In the genomic region with DNA sequence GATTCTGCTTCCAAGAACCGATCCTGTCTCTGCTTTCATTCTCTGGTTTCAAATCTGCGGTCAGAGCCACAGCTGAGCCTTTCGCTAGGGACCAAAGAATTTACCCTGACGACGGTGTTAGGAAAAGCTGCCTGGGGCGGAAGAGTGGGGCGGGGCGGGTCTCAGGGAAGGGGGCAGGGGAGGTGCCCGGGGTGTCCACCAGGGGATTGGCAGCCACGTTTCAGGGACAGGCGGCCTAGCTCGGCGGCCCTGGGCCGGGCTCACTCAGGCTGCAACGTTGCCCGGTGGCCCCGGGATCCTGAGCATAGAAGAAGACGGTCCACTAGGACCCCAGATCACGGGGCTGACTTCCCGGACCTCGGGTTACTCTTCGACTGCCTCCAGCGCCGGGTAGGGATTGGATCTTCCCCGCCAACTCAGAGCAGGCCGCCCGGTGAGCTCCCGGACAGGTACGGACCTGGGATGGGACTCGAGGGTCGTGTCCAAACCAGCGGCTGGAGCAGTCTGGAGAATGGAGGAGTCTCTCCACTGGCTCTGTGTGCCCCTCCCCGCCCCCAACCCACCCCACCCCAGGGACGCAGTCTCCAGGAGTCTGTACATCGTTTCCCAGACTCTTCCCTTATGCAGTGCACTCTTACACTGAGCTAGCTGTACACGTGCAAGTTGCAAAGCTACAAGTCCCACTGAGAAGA, we compare ENCODE assay signal across 9 mouse cellular contexts. TPM values are rescaled to one million over a fixed set of nuclear protein-coding genes. Genes with fewer than 3 reads are reported as not detected.
DNase-seq lines count a peak whose midpoint lies in the region; ATAC-seq and TF ChIP-seq lines count a peak whose summit lies in the region.
"Had no signal": no experiment of that assay in that cellular context is flagged by ENCODE, and none has a peak within 500 bp of the region (broad histone marks: within the 10 kb centered on the region; RNA-seq: fewer than 3 reads in every experiment).

A gene (plus strand): TSS at position 215 of the 692 bp plus-strand sequence.

- H3K27ac ChIP-seq in layer of hippocampus, adult 2 months, result 0 out of 2 replicates have a peak within 1 kb of the TSS, but pooled peaks have one; percentile 46
- H3K27ac ChIP-seq in hindbrain, embryonic 16.5 days (ENCODE audit: low read depth, low read length), result no peak within 1 kb of the TSS
- no peak within 1 kb of the TSS for H3K27ac ChIP-seq in liver, postnatal 0 days (ENCODE audit: low read depth)
- no peak within 1 kb of the TSS for H3K27ac ChIP-seq in neural tube, embryonic 12.5 days

- H3K4me3 ChIP-seq in layer of hippocampus, adult 2 months, result peak within 1 kb of the TSS; percentile 60
- H3K4me3 ChIP-seq in hindbrain, embryonic 16.5 days (ENCODE audit: low read length), result peak within 1 kb of the TSS; percentile 45
- peak within 1 kb of the TSS; percentile 47 for H3K4me3 ChIP-seq in liver, postnatal 0 days (ENCODE audit: low read depth, low read length)
- H3K4me3 ChIP-seq in neural tube, embryonic 12.5 days, result peak within 1 kb of the TSS; percentile 37

- no peaks in the 10 kb centered on the region for H3K9me3 ChIP-seq in hindbrain, embryonic 16.5 days (ENCODE audit: control insufficient read depth, low read length)
- no peaks in the 10 kb centered on the region for H3K9me3 ChIP-seq in liver, postnatal 0 days (ENCODE audit: low read length)
- H3K9me3 ChIP-seq in neural tube, embryonic 12.5 days, result no peaks in the 10 kb centered on the region
- H3K9me3 ChIP-seq: G1E had no signal

- TF ChIP-seq CTCF in layer of hippocampus, adult 2 months (conservative IDR thresholded peaks at IDR 0.05), result peak; percentile 65
- peak; percentile 22; the same call in 1 of the 2 replicates for TF ChIP-seq CTCF in liver, postnatal 0 days (IDR thresholded peaks at IDR 0.05; ENCODE audit: low read depth)

- peak within 1 kb of the TSS; percentile 67 for H3K9ac ChIP-seq in hindbrain, embryonic 16.5 days (ENCODE audit: low read depth, low read length)
- H3K9ac ChIP-seq in liver, postnatal 0 days (replicated peaks), result peak within 1 kb of the TSS; percentile 70
- peak within 1 kb of the TSS; percentile 61 for H3K9ac ChIP-seq in neural tube, embryonic 12.5 days

- no peak for TF ChIP-seq EP300 in liver, postnatal 0 days (IDR thresholded peaks at IDR 0.05; ENCODE audit: low read depth)

- peaks cover 4% of the 10 kb centered on the region; the same call in 1 of the 2 replicates for H3K4me1 ChIP-seq in hindbrain, embryonic 16.5 days (ENCODE audit: control insufficient read depth, insufficient read depth, low read depth, low read length)
- peaks cover 4% of the 10 kb centered on the region; the same call in 1 of the 2 replicates for H3K4me1 ChIP-seq in liver, postnatal 0 days (ENCODE audit: insufficient read depth)
- peaks cover 10% of the 10 kb centered on the region for H3K4me1 ChIP-seq in neural tube, embryonic 12.5 days

- no peak for DNase-seq in layer of hippocampus, adult 2 months (ENCODE audit: low spot score in 2 of 2)
- no peak for DNase-seq in layer of hippocampus, adult 9-11 months
- DNase-seq in cerebellum, postnatal 10 days, result peak; percentile 61 to 66
- peak; percentile 75 for DNase-seq in gastrocnemius, postnatal 10 days
- peak; percentile 72 for DNase-seq in liver, postnatal 0 days
- peak; percentile 64 for DNase-seq in urinary bladder, postnatal 14 days (ENCODE audit: low spot score)

- WGBS in hindbrain, embryonic 16.5 days, result 2% methylated on average over 33 of the region's 36 CpGs
- 7% methylated on average over 36 of the region's 36 CpGs for WGBS in liver, postnatal 0 days (ENCODE audit: insufficient replicate concordance)
- WGBS in neural tube, embryonic 12.5 days, result 2% methylated on average over 36 of the region's 36 CpGs

- peak; percentile 77 for ATAC-seq in hindbrain, embryonic 16.5 days
- peak; percentile 87 for ATAC-seq in liver, postnatal 0 days
- peak; percentile 86 for ATAC-seq in neural tube, embryonic 12.5 days (ENCODE audit: low FRiP score, low read depth)

- peak within 1 kb of the TSS; percentile 83 for H3K4me2 ChIP-seq in hindbrain, embryonic 16.5 days (ENCODE audit: low read length)
- H3K4me2 ChIP-seq in liver, postnatal 0 days (ENCODE audit: low read depth, low read length), result peak within 1 kb of the TSS; percentile 76
- peak within 1 kb of the TSS; percentile 74 for H3K4me2 ChIP-seq in neural tube, embryonic 12.5 days (replicated peaks)

- H3K36me3 ChIP-seq in hindbrain, embryonic 16.5 days (ENCODE audit: control insufficient read depth, insufficient read depth, low read length), result no peaks in the 10 kb centered on the region
- H3K36me3 ChIP-seq in liver, postnatal 0 days (replicated peaks; ENCODE audit: insufficient read depth, low read length), result no peaks in the 10 kb centered on the region
- no peaks in the 10 kb centered on the region for H3K36me3 ChIP-seq in neural tube, embryonic 12.5 days
- H3K36me3 ChIP-seq: G1E had no signal

- H3K27me3 ChIP-seq in hindbrain, embryonic 16.5 days (replicated peaks; ENCODE audit: control insufficient read depth, insufficient read depth, low read length), result no peaks in the 10 kb centered on the region
- H3K27me3 ChIP-seq in liver, postnatal 0 days (ENCODE audit: insufficient read depth, low read length), result no peaks in the 10 kb centered on the region
- H3K27me3 ChIP-seq in neural tube, embryonic 12.5 days (replicated peaks), result no peaks in the 10 kb centered on the region

RNA-seq across cellular contexts. Expression of the gene that starts here (rescaled TPM):
- total RNA-seq in layer of hippocampus, adult 2 months (2021), result 1 to 10 TPM in 1 of 2 experiments, under 1 TPM in 1; 0.98 to 1.4 TPM
- total RNA-seq in gastrocnemius, postnatal 10 days (2021), result 10 to 100 TPM; 12.2 to 13.5 TPM
- polyA plus RNA-seq in hindbrain, embryonic 16.5 days (2015; fragmentation: Nextera tagmentation; extraction: Ambion mirVana), result 4.7 and 5.4 TPM in 2 replicates
- 0.90 and 1.0 TPM in 2 replicates for polyA plus RNA-seq in liver, postnatal 0 days (2015; fragmentation: Nextera tagmentation; extraction: Ambion mirVana)
- 7.6 and 9.3 TPM in 2 replicates for polyA plus RNA-seq in neural tube, embryonic 12.5 days (2016; fragmentation: Nextera tagmentation; extraction: Ambion mirVana)
- polyA plus RNA-seq: G1E had no signal

Comparison
In these comparisons a context has a peak if more than half of its experiments do, and no peak if none do; other contexts are left out.
1. RNA of the gene that starts here (total RNA-seq): 12.2 to 13.5 TPM in gastrocnemius, postnatal 10 days; 0.98 to 1.4 TPM in layer of hippocampus, adult 2 months; every median in the first group is over 4 times any median in the second.
2. DNase-seq: peak in cerebellum, postnatal 10 days (2 of 2), gastrocnemius, postnatal 10 days (single experiment), liver, postnatal 0 days (single experiment) and urinary bladder, postnatal 14 days (single experiment); none in layer of hippocampus, adult 2 months (0 of 2) and layer of hippocampus, adult 9-11 months (single experiment).
3. Peak in every context shown above with its lines, with median percentiles within 50 percentile points of each other: H3K4me3 ChIP-seq, ATAC-seq, H3K4me2 ChIP-seq and H3K9ac ChIP-seq.